Mouse (Mus musculus): ENCODE measurements at regions not wholly inside any gene's neighbourhood (a gene's known extent, or its start where the extent isn't known, plus 50 kb on each side); places are given as distances from the start of the nearest gene placed in this dataset.

GRCm38 (mm10) chr1:186493664-186494410 lies 212.0 kb downstream of the Tgfb2 start:
- Histone ChIP-seq H3K9me3 (ENCODE audit: control insufficient read depth, low read length) (no peaks in the 10 kb centered on the region), H3K27me3 (replicated peaks; ENCODE audit: control insufficient read depth, insufficient read depth, low read length) (no peaks in the 10 kb centered on the region), H3K9ac (replicated peaks; ENCODE audit: low read depth, low read length) (no peak overlapping the region), H3K4me2 (ENCODE audit: low read length) (no peak overlapping the region), H3K4me1 (replicated peaks; ENCODE audit: control insufficient read depth, insufficient read depth, low read length) (no peaks in the 10 kb centered on the region), H3K4me3 (replicated peaks; ENCODE audit: low read length) (no peak overlapping the region), H3K27ac (ENCODE audit: low read length) (no peak overlapping the region), H3K36me3 (ENCODE audit: control insufficient read depth, insufficient read depth) (no peaks in the 10 kb centered on the region)
- WGBS: 84% methylated on average over 14 of the region's 14 CpGs
- no peak for ATAC-seq

DNA sequence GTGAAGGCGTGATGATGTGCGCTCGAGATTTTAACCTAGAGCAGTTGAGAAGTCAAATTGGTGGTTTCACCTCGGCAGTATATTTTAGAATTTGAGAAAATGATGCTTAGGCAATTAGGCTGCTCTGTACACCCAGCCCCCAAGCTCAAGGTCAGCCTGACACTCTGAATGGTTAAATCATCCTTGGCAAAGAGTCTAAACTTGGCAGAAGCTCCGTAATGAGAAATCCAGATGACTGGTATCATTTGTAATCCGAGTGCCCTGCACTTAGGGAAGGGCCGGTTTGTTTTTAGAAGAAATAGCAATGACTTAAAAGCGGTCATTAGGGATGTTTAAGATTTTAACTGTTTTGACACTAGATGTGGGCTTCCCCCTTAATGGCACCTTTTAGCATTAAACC lies 223.6 kb downstream of the Tgfb2 start:
- Histone ChIP-seq H3K4me1 (replicated peaks; ENCODE audit: control insufficient read depth, insufficient read depth, low read length) (no peaks in the 10 kb centered on the region), H3K27ac (ENCODE audit: low read length) (no peak overlapping the region), H3K9ac (replicated peaks; ENCODE audit: low read depth, low read length) (no peak overlapping the region), H3K36me3 (ENCODE audit: control insufficient read depth, insufficient read depth) (no peaks in the 10 kb centered on the region), H3K27me3 (replicated peaks; ENCODE audit: control insufficient read depth, insufficient read depth, low read length) (no peaks in the 10 kb centered on the region), H3K9me3 (ENCODE audit: control insufficient read depth, low read length) (no peaks in the 10 kb centered on the region), H3K4me3 (replicated peaks; ENCODE audit: low read length) (no peak overlapping the region), H3K4me2 (ENCODE audit: low read length) (no peak overlapping the region)
- 54% methylated on average over 8 of the region's 8 CpGs for WGBS
- no peak for ATAC-seq

- Histone ChIP-seq H3K27me3 (replicated peaks; ENCODE audit: control insufficient read depth, insufficient read depth, low read length) (no peaks in the 10 kb centered on the region), H3K4me1 (replicated peaks; ENCODE audit: control insufficient read depth, insufficient read depth, low read length) (no peaks in the 10 kb centered on the region), H3K9me3 (ENCODE audit: control insufficient read depth, low read length) (no peaks in the 10 kb centered on the region), H3K27ac (ENCODE audit: low read length) (no peak overlapping the region), H3K9ac (replicated peaks; ENCODE audit: low read depth, low read length) (no peak overlapping the region), H3K36me3 (ENCODE audit: control insufficient read depth, insufficient read depth) (no peaks in the 10 kb centered on the region), H3K4me3 (replicated peaks; ENCODE audit: low read length) (no peak overlapping the region), H3K4me2 (ENCODE audit: low read length) (no peak overlapping the region)
- ATAC-seq: no peak
- WGBS: 80% methylated on average over 1 of the region's 1 CpGs
Measured at GRCm38 (mm10) chr1:186480019-186480418, 225.8 kb downstream of the Tgfb2 start.

DNA sequence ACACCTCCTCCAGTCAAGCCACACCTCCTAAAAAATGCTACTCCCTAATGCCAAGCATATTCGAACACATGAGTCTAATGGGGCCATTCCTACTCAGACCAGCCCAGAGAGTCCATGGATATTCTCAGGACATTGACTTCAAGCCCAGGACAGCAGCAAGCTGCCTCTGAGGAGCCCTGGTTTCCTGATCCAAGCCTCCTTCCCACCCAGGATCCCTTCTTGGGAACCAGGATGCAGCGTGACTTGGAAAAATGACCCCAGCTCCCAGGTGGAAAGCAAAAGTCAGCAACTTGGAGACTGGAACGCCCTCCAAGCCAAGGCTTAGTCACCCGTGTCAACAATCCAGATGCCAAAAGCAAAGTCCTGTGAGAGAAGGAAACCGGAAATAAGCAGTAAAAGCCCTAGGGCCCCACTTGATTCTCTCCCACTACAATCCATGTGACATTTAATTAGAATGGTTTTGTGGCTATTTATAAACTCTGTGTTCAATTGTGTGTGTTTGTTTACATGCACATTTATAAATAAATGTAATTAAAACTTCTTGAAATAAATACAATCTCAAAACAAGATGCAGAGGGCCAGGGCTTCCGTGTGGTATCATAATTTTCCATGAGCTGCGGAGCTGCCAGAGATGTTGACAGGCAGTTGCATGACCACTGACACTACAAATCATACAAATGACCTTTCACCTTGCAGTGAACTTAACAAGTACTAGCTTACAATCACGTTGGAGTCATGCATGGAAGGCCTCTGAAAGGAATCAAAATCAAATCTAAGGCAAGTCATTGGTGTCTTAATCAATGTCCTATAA lies 227.2 kb downstream of the Tgfb2 start:
- no peak overlapping the region for H3K9ac ChIP-seq (replicated peaks; ENCODE audit: low read depth, low read length)
- no peaks in the 10 kb centered on the region for H3K36me3 ChIP-seq (ENCODE audit: control insufficient read depth, insufficient read depth)
- no peaks in the 10 kb centered on the region for H3K27me3 ChIP-seq (replicated peaks; ENCODE audit: control insufficient read depth, insufficient read depth, low read length)
- no peak for ATAC-seq
- H3K27ac ChIP-seq (ENCODE audit: low read length): no peak overlapping the region
- no peaks in the 10 kb centered on the region; the same call in 1 of the 2 replicates for H3K4me1 ChIP-seq (replicated peaks; ENCODE audit: control insufficient read depth, insufficient read depth, low read length)
- no peaks in the 10 kb centered on the region for H3K9me3 ChIP-seq (ENCODE audit: control insufficient read depth, low read length)
- WGBS: 85% methylated on average over 8 of the region's 8 CpGs
- no peak overlapping the region for H3K4me2 ChIP-seq (ENCODE audit: low read length)
- no peak overlapping the region for H3K4me3 ChIP-seq (replicated peaks; ENCODE audit: low read length)

GRCm38 (mm10) chr1:186474844-186475243 lies 230.9 kb downstream of the Tgfb2 start:
- 20% methylated on average over 2 of the region's 2 CpGs for WGBS

DNA sequence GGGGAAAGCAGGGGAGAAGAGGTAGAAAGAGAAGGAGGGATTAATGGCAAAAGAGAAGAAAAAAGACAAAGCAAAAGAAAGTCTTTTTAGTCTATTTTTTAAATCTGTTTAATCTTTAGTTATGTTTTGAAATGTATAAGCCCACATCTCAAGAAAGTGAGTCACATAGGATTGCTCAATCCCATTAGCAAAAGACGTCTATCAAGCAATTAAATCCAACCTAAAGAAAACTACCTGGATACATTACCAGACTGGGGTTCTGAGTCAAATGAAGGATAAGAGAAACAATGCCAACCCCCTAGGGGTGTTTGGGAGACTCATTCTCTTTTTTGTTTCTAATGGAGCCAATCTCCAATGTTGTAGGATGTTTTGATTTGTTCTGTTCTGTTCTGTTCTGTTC lies 231.4 kb downstream of the Tgfb2 start:
- H3K4me3 ChIP-seq (replicated peaks; ENCODE audit: low read length): no peak overlapping the region
- no peaks in the 10 kb centered on the region for H3K9me3 ChIP-seq (ENCODE audit: control insufficient read depth, low read length)
- no peaks in the 10 kb centered on the region; the same call in 1 of the 2 replicates for H3K4me1 ChIP-seq (replicated peaks; ENCODE audit: control insufficient read depth, insufficient read depth, low read length)
- no peak overlapping the region for H3K4me2 ChIP-seq (ENCODE audit: low read length)
- WGBS: 6% methylated on average over 1 of the region's 1 CpGs
- no peaks in the 10 kb centered on the region for H3K27me3 ChIP-seq (replicated peaks; ENCODE audit: control insufficient read depth, insufficient read depth, low read length)
- H3K9ac ChIP-seq (replicated peaks; ENCODE audit: low read depth, low read length): no peak overlapping the region
- no peaks in the 10 kb centered on the region for H3K36me3 ChIP-seq (ENCODE audit: control insufficient read depth, insufficient read depth)
- no peak for ATAC-seq
- H3K27ac ChIP-seq (ENCODE audit: low read length): no peak overlapping the region

More at GRCm38 (mm10) chr1:186474844-186475243, 230.9 kb downstream of the Tgfb2 start:
- H3K4me2 ChIP-seq (ENCODE audit: low read length): no peak overlapping the region
- no peaks in the 10 kb centered on the region for H3K36me3 ChIP-seq (ENCODE audit: control insufficient read depth, insufficient read depth)
- H3K4me1 ChIP-seq (replicated peaks; ENCODE audit: control insufficient read depth, insufficient read depth, low read length): no peaks in the 10 kb centered on the region; the same call in 1 of the 2 replicates
- peak; percentile 63; the same call in 1 of the 2 replicates for ATAC-seq
- H3K27ac ChIP-seq (ENCODE audit: low read length): no peak overlapping the region
- no peak overlapping the region for H3K9ac ChIP-seq (replicated peaks; ENCODE audit: low read depth, low read length)
- H3K27me3 ChIP-seq (replicated peaks; ENCODE audit: control insufficient read depth, insufficient read depth, low read length): no peaks in the 10 kb centered on the region
- H3K9me3 ChIP-seq (ENCODE audit: control insufficient read depth, low read length): no peaks in the 10 kb centered on the region
- H3K4me3 ChIP-seq (replicated peaks; ENCODE audit: low read length): no peak overlapping the region

GRCm38 (mm10) chr1:186472955-186473354 lies 232.8 kb downstream of the Tgfb2 start:
- H3K36me3 ChIP-seq (ENCODE audit: control insufficient read depth, insufficient read depth): no peaks in the 10 kb centered on the region
- H3K4me1 ChIP-seq (replicated peaks; ENCODE audit: control insufficient read depth, insufficient read depth, low read length): no peaks in the 10 kb centered on the region; the same call in 1 of the 2 replicates
- H3K9me3 ChIP-seq (ENCODE audit: control insufficient read depth, low read length): no peaks in the 10 kb centered on the region
- no peak overlapping the region for H3K27ac ChIP-seq (ENCODE audit: low read length)
- H3K9ac ChIP-seq (replicated peaks; ENCODE audit: low read depth, low read length): no peak overlapping the region
- no peaks in the 10 kb centered on the region for H3K27me3 ChIP-seq (replicated peaks; ENCODE audit: control insufficient read depth, insufficient read depth, low read length)
- no peak for ATAC-seq
- no peak overlapping the region for H3K4me2 ChIP-seq (ENCODE audit: low read length)
- 80% methylated on average over 10 of the region's 10 CpGs for WGBS
- H3K4me3 ChIP-seq (replicated peaks; ENCODE audit: low read length): no peak overlapping the region

DNA sequence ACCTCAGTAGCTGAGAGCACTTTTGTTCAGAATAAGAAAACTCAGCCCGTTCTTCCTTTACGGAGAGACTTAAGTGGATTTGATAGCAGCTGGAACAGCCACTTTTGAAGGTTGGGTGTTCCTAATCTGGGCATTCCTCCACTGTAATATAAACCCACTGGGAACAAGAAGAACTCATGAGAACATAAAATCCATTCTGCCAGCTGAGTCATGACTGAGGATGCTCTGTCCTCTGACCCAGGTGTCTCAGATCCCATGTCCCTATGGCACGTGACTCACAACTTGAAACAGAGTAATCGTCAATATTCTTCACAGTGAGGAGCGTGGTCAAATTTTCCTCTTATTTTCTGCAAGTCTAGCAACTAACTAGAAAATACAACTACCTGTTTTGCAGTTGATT lies 240.3 kb downstream of the Tgfb2 start:
- H3K4me2 ChIP-seq (ENCODE audit: low read length): no peak overlapping the region
- H3K4me1 ChIP-seq (replicated peaks; ENCODE audit: control insufficient read depth, insufficient read depth, low read length): no peaks in the 10 kb centered on the region
- H3K36me3 ChIP-seq (ENCODE audit: control insufficient read depth, insufficient read depth): no peaks in the 10 kb centered on the region
- no peak overlapping the region for H3K4me3 ChIP-seq (replicated peaks; ENCODE audit: low read length)
- no peaks in the 10 kb centered on the region for H3K9me3 ChIP-seq (ENCODE audit: control insufficient read depth, low read length)
- H3K27me3 ChIP-seq (replicated peaks; ENCODE audit: control insufficient read depth, insufficient read depth, low read length): no peaks in the 10 kb centered on the region
- no peak for ATAC-seq
- no peak overlapping the region for H3K27ac ChIP-seq (ENCODE audit: low read length)
- no peak overlapping the region for H3K9ac ChIP-seq (replicated peaks; ENCODE audit: low read depth, low read length)
- WGBS: 95% methylated on average over 5 of the region's 5 CpGs

- no peak for ATAC-seq
- Histone ChIP-seq H3K9me3 (ENCODE audit: control insufficient read depth, low read length) (no peaks in the 10 kb centered on the region), H3K4me2 (ENCODE audit: low read length) (no peak overlapping the region), H3K4me1 (replicated peaks; ENCODE audit: control insufficient read depth, insufficient read depth, low read length) (no peaks in the 10 kb centered on the region), H3K27ac (ENCODE audit: low read length) (no peak overlapping the region), H3K36me3 (ENCODE audit: control insufficient read depth, insufficient read depth) (no peaks in the 10 kb centered on the region), H3K4me3 (replicated peaks; ENCODE audit: low read length) (no peak overlapping the region), H3K9ac (replicated peaks; ENCODE audit: low read depth, low read length) (no peak overlapping the region), H3K27me3 (replicated peaks; ENCODE audit: control insufficient read depth, insufficient read depth, low read length) (no peaks in the 10 kb centered on the region)
- 85% methylated on average over 10 of the region's 10 CpGs for WGBS
Measured at GRCm38 (mm10) chr1:186460742-186461141, 245.0 kb downstream of the Tgfb2 start.
